Mouse (Mus musculus): ENCODE measurements at regions not wholly inside any gene's neighbourhood (a gene's known extent, or its start where the extent isn't known, plus 50 kb on each side); places are given as distances from the start of the nearest gene placed in this dataset.
A peak's percentile ranks its signal among the peaks of the same experiment; 100 is the strongest.
"Not testable (repeated sequence)": the region's sequence is repeated elsewhere in the genome, so short reads cannot be mapped to it uniquely, and the experiment has no call there.

DNA sequence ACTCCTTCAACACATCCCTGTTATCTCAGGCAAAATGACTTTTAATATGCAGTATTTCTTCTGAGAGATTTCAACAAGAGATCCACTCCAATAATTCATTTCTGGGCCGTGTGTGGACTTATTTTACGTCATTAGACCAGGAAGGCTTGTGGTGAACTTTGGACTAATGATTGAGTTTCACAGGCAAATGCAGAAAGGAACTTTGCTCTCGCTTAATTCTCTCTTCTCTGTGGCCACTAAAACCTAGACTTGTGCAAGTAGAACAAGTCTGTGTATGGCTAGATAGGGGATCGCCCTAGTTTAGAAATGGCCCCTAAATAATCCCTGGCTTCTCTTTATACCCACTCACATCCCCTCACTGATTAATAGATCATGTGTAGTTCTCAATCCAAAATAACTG, 50.6 kb upstream of the Ppp1r12a start:
- H3K9ac ChIP-seq (ENCODE audit: low read depth, low read length): no peak overlapping the region
- WGBS: 86% methylated on average over 4 of the region's 4 CpGs
- H3K27me3 ChIP-seq (replicated peaks; ENCODE audit: control insufficient read depth, insufficient read depth, low read length): no peaks in the 10 kb centered on the region
- 0 out of 2 replicates have a peak, but pooled peaks cover 4% of the 10 kb centered on the region for H3K9me3 ChIP-seq (ENCODE audit: control insufficient read depth, low read length)
- DNase-seq (ENCODE audit: low spot score) (no peak), ATAC-seq (ENCODE audit: low read depth) (no peak)
- no peak overlapping the region for H3K27ac ChIP-seq (replicated peaks; ENCODE audit: low read depth, low read length)
- peaks cover 6% of the 10 kb centered on the region for H3K4me1 ChIP-seq (ENCODE audit: control insufficient read depth, insufficient read depth, low read length)
- H3K36me3 ChIP-seq (ENCODE audit: control insufficient read depth, insufficient read depth, low read length): no peaks in the 10 kb centered on the region
- H3K4me2 ChIP-seq (ENCODE audit: low read depth, low read length): no peak overlapping the region
- no peak overlapping the region for H3K4me3 ChIP-seq (ENCODE audit: low read depth, low read length)

DNA sequence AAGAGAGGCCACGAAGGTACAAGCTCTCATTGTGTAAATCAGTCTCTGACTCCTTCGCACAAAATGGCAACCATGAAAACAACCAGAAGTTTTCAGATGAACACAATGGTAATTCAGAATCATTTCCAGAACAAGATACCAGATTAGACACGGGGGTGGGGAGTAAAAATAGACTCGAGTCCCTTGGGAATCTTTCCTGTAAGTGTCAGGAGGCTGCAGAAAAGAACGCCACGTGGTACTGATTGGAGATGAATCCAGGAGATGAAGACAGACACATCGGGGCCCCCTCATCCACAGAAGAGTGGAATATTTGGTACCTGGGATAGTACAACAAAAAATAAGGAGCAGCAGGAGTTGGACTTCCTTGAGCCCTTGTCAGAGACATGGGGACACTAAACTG, 51.1 kb upstream of the Ppp1r12a start:
- ATAC-seq (ENCODE audit: low read depth) (no peak), DNase-seq (ENCODE audit: low spot score) (no peak)
- H3K27me3 ChIP-seq (replicated peaks; ENCODE audit: control insufficient read depth, insufficient read depth, low read length): no peaks in the 10 kb centered on the region
- H3K27ac ChIP-seq (replicated peaks; ENCODE audit: low read depth, low read length): no peak overlapping the region
- H3K4me1 ChIP-seq (ENCODE audit: control insufficient read depth, insufficient read depth, low read length): peaks cover 6% of the 10 kb centered on the region
- WGBS: 49% methylated on average over 7 of the region's 7 CpGs
- no peak overlapping the region for H3K4me2 ChIP-seq (ENCODE audit: low read depth, low read length)
- H3K9me3 ChIP-seq (ENCODE audit: control insufficient read depth, low read length): 0 out of 2 replicates have a peak, but pooled peaks cover 4% of the 10 kb centered on the region
- H3K9ac ChIP-seq (ENCODE audit: low read depth, low read length): no peak overlapping the region
- H3K4me3 ChIP-seq (ENCODE audit: low read depth, low read length): no peak overlapping the region
- H3K36me3 ChIP-seq (ENCODE audit: control insufficient read depth, insufficient read depth, low read length): no peaks in the 10 kb centered on the region

DNA sequence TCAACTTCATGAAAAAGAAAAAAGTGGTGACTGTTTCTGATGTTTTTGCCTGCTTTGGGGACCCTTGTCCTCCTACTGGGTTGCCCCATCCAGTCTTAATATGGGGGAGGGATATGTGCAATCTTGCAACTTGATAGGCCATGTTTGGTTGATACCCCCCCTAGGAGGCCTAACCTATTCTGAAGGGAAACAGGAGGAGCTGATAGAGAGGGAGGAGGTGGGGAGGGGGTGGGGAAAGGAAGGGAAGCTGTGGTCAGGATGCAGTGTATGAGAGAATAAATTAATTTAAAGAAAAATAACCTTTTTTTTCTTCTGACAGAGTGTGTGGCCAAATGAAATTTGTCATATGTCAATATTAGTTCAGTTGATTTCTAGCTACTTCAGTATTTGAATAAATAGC, 51.8 kb upstream of the Ppp1r12a start:
- Histone ChIP-seq H3K4me3 (ENCODE audit: low read depth, low read length) (no peak overlapping the region), H3K4me2 (ENCODE audit: low read depth, low read length) (no peak overlapping the region), H3K36me3 (ENCODE audit: control insufficient read depth, insufficient read depth, low read length) (no peaks in the 10 kb centered on the region), H3K27ac (replicated peaks; ENCODE audit: low read depth, low read length) (no peak overlapping the region), H3K4me1 (ENCODE audit: control insufficient read depth, insufficient read depth, low read length) (peaks cover 6% of the 10 kb centered on the region), H3K9ac (ENCODE audit: low read depth, low read length) (no peak overlapping the region), H3K27me3 (replicated peaks; ENCODE audit: control insufficient read depth, insufficient read depth, low read length) (no peaks in the 10 kb centered on the region), H3K9me3 (ENCODE audit: control insufficient read depth, low read length) (0 out of 2 replicates have a peak, but pooled peaks cover 4% of the 10 kb centered on the region)
- DNase-seq (ENCODE audit: low spot score) (no peak), ATAC-seq (ENCODE audit: low read depth) (no peak)

- 70% methylated on average over 4 of the region's 4 CpGs for WGBS
- not testable (repeated sequence) for H3K9ac ChIP-seq (ENCODE audit: low read depth, low read length); H3K27me3 ChIP-seq (replicated peaks; ENCODE audit: control insufficient read depth, insufficient read depth, low read length); ATAC-seq (ENCODE audit: low read depth); H3K4me3 ChIP-seq (ENCODE audit: low read depth, low read length); DNase-seq (ENCODE audit: low spot score); H3K27ac ChIP-seq (replicated peaks; ENCODE audit: low read depth, low read length); H3K4me2 ChIP-seq (ENCODE audit: low read depth, low read length); H3K4me1 ChIP-seq (ENCODE audit: control insufficient read depth, insufficient read depth, low read length); H3K36me3 ChIP-seq (ENCODE audit: control insufficient read depth, insufficient read depth, low read length); H3K9me3 ChIP-seq (ENCODE audit: control insufficient read depth, low read length)
Measured at GRCm38 (mm10) chr10:108108500-108108899, 53.5 kb upstream of the Ppp1r12a start.

DNA sequence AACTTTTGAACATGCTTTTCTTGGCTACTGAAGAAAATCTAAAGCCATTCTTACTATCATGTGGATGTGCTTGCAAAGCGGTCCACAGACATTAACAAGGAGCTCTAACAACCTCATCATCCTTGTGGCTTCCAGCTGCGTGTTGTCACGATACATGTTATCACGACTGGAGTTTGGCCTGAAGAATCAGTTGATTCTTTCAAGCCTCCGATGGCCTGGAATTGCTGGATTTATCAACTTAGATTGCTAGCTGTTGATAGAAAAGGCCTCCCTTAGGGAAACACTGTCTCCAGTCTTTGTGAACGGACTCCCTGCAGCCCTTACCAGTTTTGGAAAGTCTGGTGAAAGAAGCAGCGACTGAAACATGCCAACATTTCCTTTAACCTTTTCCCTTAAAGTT, 60.5 kb upstream of the Ppp1r12a start:
- Histone ChIP-seq H3K36me3 (ENCODE audit: control insufficient read depth, insufficient read depth, low read length) (no peaks in the 10 kb centered on the region), H3K4me1 (ENCODE audit: control insufficient read depth, insufficient read depth, low read length) (no peaks in the 10 kb centered on the region), H3K9me3 (ENCODE audit: control insufficient read depth, low read length) (no peaks in the 10 kb centered on the region), H3K27ac (replicated peaks; ENCODE audit: low read depth, low read length) (no peak overlapping the region), H3K4me2 (ENCODE audit: low read depth, low read length) (no peak overlapping the region), H3K27me3 (replicated peaks; ENCODE audit: control insufficient read depth, insufficient read depth, low read length) (no peaks in the 10 kb centered on the region), H3K9ac (ENCODE audit: low read depth, low read length) (no peak overlapping the region), H3K4me3 (ENCODE audit: low read depth, low read length) (no peak overlapping the region)
- DNase-seq (ENCODE audit: low spot score) (no peak), ATAC-seq (ENCODE audit: low read depth) (no peak)
- 68% methylated on average over 7 of the region's 7 CpGs for WGBS

- H3K9me3 ChIP-seq (ENCODE audit: control insufficient read depth, low read length): no peaks in the 10 kb centered on the region
- no peak overlapping the region for H3K9ac ChIP-seq (ENCODE audit: low read depth, low read length)
- H3K4me3 ChIP-seq (ENCODE audit: low read depth, low read length): no peak overlapping the region
- DNase-seq (ENCODE audit: low spot score) (no peak), ATAC-seq (ENCODE audit: low read depth) (no peak)
- H3K27ac ChIP-seq (replicated peaks; ENCODE audit: low read depth, low read length): no peak overlapping the region
- H3K4me1 ChIP-seq (ENCODE audit: control insufficient read depth, insufficient read depth, low read length): no peaks in the 10 kb centered on the region
- 75% methylated on average over 2 of the region's 2 CpGs for WGBS
- no peaks in the 10 kb centered on the region for H3K27me3 ChIP-seq (replicated peaks; ENCODE audit: control insufficient read depth, insufficient read depth, low read length)
- H3K36me3 ChIP-seq (ENCODE audit: control insufficient read depth, insufficient read depth, low read length): no peaks in the 10 kb centered on the region
- H3K4me2 ChIP-seq (ENCODE audit: low read depth, low read length): no peak overlapping the region
Measured at GRCm38 (mm10) chr10:108093043-108093442, 69.0 kb upstream of the Ppp1r12a start.

- no peaks in the 10 kb centered on the region for H3K36me3 ChIP-seq (ENCODE audit: control insufficient read depth, insufficient read depth, low read length)
- DNase-seq (ENCODE audit: low spot score) (peak; percentile 59), ATAC-seq (ENCODE audit: low read depth) (no peak)
- H3K27me3 ChIP-seq (replicated peaks; ENCODE audit: control insufficient read depth, insufficient read depth, low read length): no peaks in the 10 kb centered on the region
- H3K27ac ChIP-seq (replicated peaks; ENCODE audit: low read depth, low read length): no peak overlapping the region
- no peaks in the 10 kb centered on the region for H3K4me1 ChIP-seq (ENCODE audit: control insufficient read depth, insufficient read depth, low read length)
- H3K4me3 ChIP-seq (ENCODE audit: low read depth, low read length): no peak overlapping the region
- H3K9ac ChIP-seq (ENCODE audit: low read depth, low read length): no peak overlapping the region
- H3K4me2 ChIP-seq (ENCODE audit: low read depth, low read length): no peak overlapping the region
- WGBS: 44% methylated on average over 8 of the region's 8 CpGs
- H3K9me3 ChIP-seq (ENCODE audit: control insufficient read depth, low read length): no peaks in the 10 kb centered on the region
Measured at GRCm38 (mm10) chr10:108089375-108089981, 72.5 kb upstream of the Ppp1r12a start.

- no peak for DNase-seq (ENCODE audit: low spot score)
- Histone ChIP-seq H3K4me2 (ENCODE audit: low read depth, low read length) (peak overlapping the region; percentile 21; the same call in 1 of the 2 replicates), H3K9me3 (ENCODE audit: control insufficient read depth, low read length) (no peaks in the 10 kb centered on the region), H3K27me3 (replicated peaks; ENCODE audit: control insufficient read depth, insufficient read depth, low read length) (no peaks in the 10 kb centered on the region), H3K36me3 (ENCODE audit: control insufficient read depth, insufficient read depth, low read length) (no peaks in the 10 kb centered on the region), H3K4me3 (ENCODE audit: low read depth, low read length) (no peak overlapping the region), H3K9ac (ENCODE audit: low read depth, low read length) (no peak overlapping the region; the same call in 1 of the 2 replicates), H3K27ac (replicated peaks; ENCODE audit: low read depth, low read length) (no peak overlapping the region; the same call in 1 of the 2 replicates), H3K4me1 (ENCODE audit: control insufficient read depth, insufficient read depth, low read length) (no peaks in the 10 kb centered on the region)
- WGBS: 44% methylated on average over 8 of the region's 8 CpGs
- no peak for ATAC-seq (ENCODE audit: low read depth)
Measured at GRCm38 (mm10) chr10:108088883-108089282, 73.1 kb upstream of the Ppp1r12a start.

DNA sequence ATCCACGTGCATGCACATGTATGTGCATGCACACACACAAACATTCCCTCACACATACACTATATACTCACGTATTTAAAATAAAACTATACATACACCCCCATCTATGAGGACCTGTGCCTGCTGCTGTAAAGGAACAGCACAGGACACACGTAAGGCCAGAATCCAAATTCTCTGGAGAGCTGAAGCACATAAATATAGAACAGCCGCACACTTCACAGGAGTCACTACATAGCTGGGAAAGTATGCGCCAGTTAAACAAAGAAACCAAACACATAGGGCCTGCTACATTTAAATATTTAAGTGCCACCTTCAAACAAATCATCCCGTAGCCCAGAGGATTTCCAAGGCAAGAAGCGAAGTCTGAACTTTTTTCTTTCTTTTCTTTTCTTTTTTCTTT, 73.8 kb upstream of the Ppp1r12a start:
- no peaks in the 10 kb centered on the region for H3K36me3 ChIP-seq (ENCODE audit: control insufficient read depth, insufficient read depth, low read length)
- H3K27ac ChIP-seq (replicated peaks; ENCODE audit: low read depth, low read length): no peak overlapping the region
- no peak overlapping the region for H3K4me3 ChIP-seq (ENCODE audit: low read depth, low read length)
- peak overlapping the region; percentile 21; the same call in 1 of the 2 replicates for H3K4me2 ChIP-seq (ENCODE audit: low read depth, low read length)
- 56% methylated on average over 7 of the region's 7 CpGs for WGBS
- no peaks in the 10 kb centered on the region for H3K27me3 ChIP-seq (replicated peaks; ENCODE audit: control insufficient read depth, insufficient read depth, low read length)
- no peaks in the 10 kb centered on the region for H3K9me3 ChIP-seq (ENCODE audit: control insufficient read depth, low read length)
- ATAC-seq (ENCODE audit: low read depth) (no peak), DNase-seq (ENCODE audit: low spot score) (peak; percentile 27)
- H3K4me1 ChIP-seq (ENCODE audit: control insufficient read depth, insufficient read depth, low read length): no peaks in the 10 kb centered on the region
- no peak overlapping the region for H3K9ac ChIP-seq (ENCODE audit: low read depth, low read length)

Data from embryonic facial prominence, embryonic 14.5 days (tissue).